Mouse (Mus musculus) ES-E14 (cell line): ENCODE data around the gene Cox17.

Experiments
- CHD2 ChIP-seq: IDR thresholded peaks from 2 replicates; pipeline ENCODE4 v1.6.1; 2014; ENCODE audit warnings: mild to moderate bottlenecking, low read depth, low read length, inconsistent platforms
- MAFK ChIP-seq: IDR thresholded peaks from 2 replicates; pipeline ENCODE4 v1.6.1; 2014; ENCODE audit warnings: mild to moderate bottlenecking, low read depth, low read length, inconsistent platforms; ENCODE audit not compliant: insufficient read depth

- TF ChIP-seq CHD2 = no peak
- no peak for TF ChIP-seq MAFK
Observed at GRCm38 (mm10) chr16:38302367-38302766, 44.4 kb upstream of the Cox17 start.
